Mouse (Mus musculus): ENCODE results near the gene Fam111a.

Fam111a gene

DNA sequence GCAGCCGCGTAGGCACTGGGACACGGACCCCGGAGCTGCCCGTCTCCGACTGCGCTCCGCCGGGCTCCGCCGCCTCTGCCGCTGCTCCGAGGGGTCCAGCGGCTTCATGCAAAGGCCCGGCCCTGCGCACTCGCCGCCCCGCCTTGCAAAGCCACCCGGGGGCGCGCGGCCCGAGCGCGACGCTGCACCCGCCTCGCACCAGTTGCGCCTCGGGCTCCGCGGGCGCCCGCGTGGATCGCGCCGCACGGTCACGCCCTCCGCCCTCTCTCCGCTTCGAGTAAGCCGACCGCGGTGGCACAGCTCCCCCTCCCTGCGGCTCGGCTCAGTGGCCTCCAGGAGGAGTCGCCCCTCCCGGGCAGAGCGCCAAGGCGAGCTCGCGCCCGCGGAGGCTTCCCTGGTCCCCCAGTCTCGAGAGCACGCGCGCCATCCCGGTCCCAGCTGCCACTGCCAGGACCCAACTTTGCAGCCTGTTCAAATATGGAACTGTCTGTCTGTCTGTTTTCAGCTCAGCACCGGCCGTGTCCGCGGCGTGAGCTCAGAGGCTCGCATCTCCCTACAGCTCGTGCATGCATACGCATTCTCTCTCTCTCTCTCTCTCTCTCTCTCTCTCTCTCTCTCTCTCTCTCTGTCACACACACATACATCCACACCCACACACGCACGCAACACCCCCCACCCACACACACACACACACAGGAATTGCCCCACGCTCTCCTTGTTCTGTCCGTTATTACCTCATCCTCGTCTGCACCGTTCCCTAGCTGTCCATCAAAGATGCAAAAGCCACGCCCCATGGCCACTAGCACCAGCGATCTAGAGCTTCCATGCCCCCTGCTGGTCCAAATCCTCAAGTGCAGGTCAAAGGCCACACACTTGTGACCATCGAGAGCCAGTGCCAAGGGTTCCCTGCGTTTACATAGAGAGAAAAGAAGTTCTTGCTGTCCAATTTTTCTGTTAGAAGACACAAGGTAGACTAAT, 43.9 kb upstream of the Fam111a start, which contains the start of gene Dtx4:
TSS of gene Dtx4 (minus strand) at position 85 of the 978 bp plus-strand sequence.
- Histone ChIP-seq H3K4me1 (replicated peaks; ENCODE audit: low read depth, low read length) (peaks cover 15% of the 10 kb centered on the region), H3K4me3 (replicated peaks; ENCODE audit: low read length) (peak within 1 kb of the TSS; percentile 85), H3K9me3 (ENCODE audit: low read length) (no peaks in the 10 kb centered on the region), H3K36me3 (ENCODE audit: insufficient read depth, low read length) (no peaks in the 10 kb centered on the region), H3K27me3 (ENCODE audit: insufficient read depth, low read length) (peaks cover 39% of the 10 kb centered on the region)
- TF ChIP-seq POU5F1 (IDR thresholded peaks at IDR 0.05; ENCODE audit: borderline replicate concordance, low read length) (no peak), CTCF (conservative IDR thresholded peaks at IDR 0.05; ENCODE audit: low read length) (peak; percentile 68), NANOG (IDR thresholded peaks at IDR 0.05; ENCODE audit: borderline replicate concordance, low read length) (no peak)

GRCm38 (mm10) chr19:12502756-12503155, 42.8 kb upstream of the Fam111a start:
- Histone ChIP-seq H3K4me1 (replicated peaks; ENCODE audit: low read depth, low read length) (peaks cover 15% of the 10 kb centered on the region), H3K4me3 (replicated peaks; ENCODE audit: low read length) (no peak overlapping the region), H3K9me3 (ENCODE audit: low read length) (no peaks in the 10 kb centered on the region), H3K36me3 (ENCODE audit: insufficient read depth, low read length) (no peaks in the 10 kb centered on the region), H3K27me3 (ENCODE audit: insufficient read depth, low read length) (peaks cover 37% of the 10 kb centered on the region)
- no peak for TF ChIP-seq POU5F1 (IDR thresholded peaks at IDR 0.05; ENCODE audit: borderline replicate concordance, low read length)
- no peak for TF ChIP-seq CTCF (conservative IDR thresholded peaks at IDR 0.05; ENCODE audit: low read length)
- TF ChIP-seq NANOG (IDR thresholded peaks at IDR 0.05; ENCODE audit: borderline replicate concordance, low read length): no peak

- no peaks in the 10 kb centered on the region for H3K9me3 ChIP-seq (ENCODE audit: low read length)
- no peak for TF ChIP-seq POU5F1 (IDR thresholded peaks at IDR 0.05; ENCODE audit: borderline replicate concordance, low read length)
- no peak for TF ChIP-seq NANOG (IDR thresholded peaks at IDR 0.05; ENCODE audit: borderline replicate concordance, low read length)
- no peak for TF ChIP-seq CTCF (conservative IDR thresholded peaks at IDR 0.05; ENCODE audit: low read length)
- H3K27me3 ChIP-seq (ENCODE audit: insufficient read depth, low read length): peaks cover 21% of the 10 kb centered on the region
- peaks cover 5% of the 10 kb centered on the region; the same call in 1 of the 2 replicates for H3K4me1 ChIP-seq (replicated peaks; ENCODE audit: low read depth, low read length)
- H3K4me3 ChIP-seq (replicated peaks; ENCODE audit: low read length): no peak overlapping the region
- no peaks in the 10 kb centered on the region for H3K36me3 ChIP-seq (ENCODE audit: insufficient read depth, low read length)
These were observed 30.9 kb upstream of the Fam111a start for GRCm38 (mm10) chr19:12514621-12515020.

- peaks cover 19% of the 10 kb centered on the region for H3K27me3 ChIP-seq (ENCODE audit: insufficient read depth, low read length)
- TF ChIP-seq CTCF (conservative IDR thresholded peaks at IDR 0.05; ENCODE audit: low read length): peak; percentile 97
- no peak for TF ChIP-seq NANOG (IDR thresholded peaks at IDR 0.05; ENCODE audit: borderline replicate concordance, low read length)
- no peaks in the 10 kb centered on the region for H3K36me3 ChIP-seq (ENCODE audit: insufficient read depth, low read length)
- H3K4me3 ChIP-seq (replicated peaks; ENCODE audit: low read length): peak overlapping the region; percentile 74
- H3K9me3 ChIP-seq (ENCODE audit: low read length): no peaks in the 10 kb centered on the region
- peaks cover 5% of the 10 kb centered on the region; the same call in 1 of the 2 replicates for H3K4me1 ChIP-seq (replicated peaks; ENCODE audit: low read depth, low read length)
These were observed 27.6 kb upstream of the Fam111a start for GRCm38 (mm10) chr19:12517671-12518540.

GRCm38 (mm10) chr19:12518541-12518890, 27.0 kb upstream of the Fam111a start:
- no peaks in the 10 kb centered on the region for H3K9me3 ChIP-seq (ENCODE audit: low read length)
- peaks cover 16% of the 10 kb centered on the region for H3K27me3 ChIP-seq (ENCODE audit: insufficient read depth, low read length)
- H3K36me3 ChIP-seq (ENCODE audit: insufficient read depth, low read length): no peaks in the 10 kb centered on the region
- H3K4me3 ChIP-seq (replicated peaks; ENCODE audit: low read length): peak overlapping the region; percentile 74; the same call in 1 of the 2 replicates
- peaks cover 5% of the 10 kb centered on the region; the same call in 1 of the 2 replicates for H3K4me1 ChIP-seq (replicated peaks; ENCODE audit: low read depth, low read length)
- no peak for TF ChIP-seq NANOG (IDR thresholded peaks at IDR 0.05; ENCODE audit: borderline replicate concordance, low read length)
- TF ChIP-seq POU5F1 (IDR thresholded peaks at IDR 0.05; ENCODE audit: borderline replicate concordance, low read length): no peak
- TF ChIP-seq CTCF (conservative IDR thresholded peaks at IDR 0.05; ENCODE audit: low read length): no peak

DNA sequence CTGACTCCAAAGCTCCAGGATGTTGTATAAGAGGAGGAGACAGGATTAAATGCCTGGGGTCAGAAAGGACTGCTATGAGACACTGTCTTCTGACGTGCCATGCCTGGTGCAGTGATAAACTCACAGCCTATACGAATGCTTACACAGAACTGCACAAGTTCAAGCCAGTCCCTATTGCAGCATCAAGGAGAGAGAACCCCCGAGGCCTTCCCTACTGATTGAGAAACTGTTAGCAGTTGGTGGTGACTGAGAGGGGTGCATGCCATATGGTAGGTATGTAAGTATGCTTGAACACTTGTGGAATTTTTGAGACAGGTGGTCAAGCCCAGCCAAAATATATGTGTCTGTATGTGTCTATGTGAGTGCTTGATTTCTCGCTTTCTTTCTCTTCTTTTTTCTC, 22.2 kb upstream of the Fam111a start:
- no peak for TF ChIP-seq NANOG (IDR thresholded peaks at IDR 0.05; ENCODE audit: borderline replicate concordance, low read length)
- no peak for TF ChIP-seq POU5F1 (IDR thresholded peaks at IDR 0.05; ENCODE audit: borderline replicate concordance, low read length)
- no peak for TF ChIP-seq CTCF (conservative IDR thresholded peaks at IDR 0.05; ENCODE audit: low read length)
- no peaks in the 10 kb centered on the region for H3K4me1 ChIP-seq (replicated peaks; ENCODE audit: low read depth, low read length)
- no peak overlapping the region for H3K4me3 ChIP-seq (replicated peaks; ENCODE audit: low read length)
- H3K36me3 ChIP-seq (ENCODE audit: insufficient read depth, low read length): no peaks in the 10 kb centered on the region
- H3K27me3 ChIP-seq (ENCODE audit: insufficient read depth, low read length): no peaks in the 10 kb centered on the region
- no peaks in the 10 kb centered on the region for H3K9me3 ChIP-seq (ENCODE audit: low read length)

- TF ChIP-seq NANOG (IDR thresholded peaks at IDR 0.05; ENCODE audit: borderline replicate concordance, low read length): no peak
- TF ChIP-seq CTCF (conservative IDR thresholded peaks at IDR 0.05; ENCODE audit: low read length): no peak
- no peak for TF ChIP-seq POU5F1 (IDR thresholded peaks at IDR 0.05; ENCODE audit: borderline replicate concordance, low read length)
- H3K4me1 ChIP-seq (replicated peaks; ENCODE audit: low read depth, low read length): peaks cover 17% of the 10 kb centered on the region
- no peaks in the 10 kb centered on the region for H3K36me3 ChIP-seq (ENCODE audit: insufficient read depth, low read length)
- H3K27me3 ChIP-seq (ENCODE audit: insufficient read depth, low read length): no peaks in the 10 kb centered on the region
- H3K4me3 ChIP-seq (replicated peaks; ENCODE audit: low read length): no peak overlapping the region
- no peaks in the 10 kb centered on the region for H3K9me3 ChIP-seq (ENCODE audit: low read length)
These were observed 8.4 kb upstream of the Fam111a start for GRCm38 (mm10) chr19:12537168-12537567.

- H3K4me3 ChIP-seq (replicated peaks; ENCODE audit: low read length): no peak overlapping the region
- peaks cover 19% of the 10 kb centered on the region for H3K9me3 ChIP-seq (ENCODE audit: low read length)
- no peaks in the 10 kb centered on the region for H3K36me3 ChIP-seq (ENCODE audit: insufficient read depth, low read length)
- TF ChIP-seq NANOG (IDR thresholded peaks at IDR 0.05; ENCODE audit: borderline replicate concordance, low read length) (no peak), CTCF (conservative IDR thresholded peaks at IDR 0.05; ENCODE audit: low read length) (no peak), POU5F1 (IDR thresholded peaks at IDR 0.05; ENCODE audit: borderline replicate concordance, low read length) (no peak)
- H3K27me3 ChIP-seq (ENCODE audit: insufficient read depth, low read length): no peaks in the 10 kb centered on the region
- H3K4me1 ChIP-seq (replicated peaks; ENCODE audit: low read depth, low read length): peaks cover 18% of the 10 kb centered on the region
These were observed 5.6 kb upstream of the Fam111a start for GRCm38 (mm10) chr19:12539975-12540374.
